In the genomic region with DNA sequence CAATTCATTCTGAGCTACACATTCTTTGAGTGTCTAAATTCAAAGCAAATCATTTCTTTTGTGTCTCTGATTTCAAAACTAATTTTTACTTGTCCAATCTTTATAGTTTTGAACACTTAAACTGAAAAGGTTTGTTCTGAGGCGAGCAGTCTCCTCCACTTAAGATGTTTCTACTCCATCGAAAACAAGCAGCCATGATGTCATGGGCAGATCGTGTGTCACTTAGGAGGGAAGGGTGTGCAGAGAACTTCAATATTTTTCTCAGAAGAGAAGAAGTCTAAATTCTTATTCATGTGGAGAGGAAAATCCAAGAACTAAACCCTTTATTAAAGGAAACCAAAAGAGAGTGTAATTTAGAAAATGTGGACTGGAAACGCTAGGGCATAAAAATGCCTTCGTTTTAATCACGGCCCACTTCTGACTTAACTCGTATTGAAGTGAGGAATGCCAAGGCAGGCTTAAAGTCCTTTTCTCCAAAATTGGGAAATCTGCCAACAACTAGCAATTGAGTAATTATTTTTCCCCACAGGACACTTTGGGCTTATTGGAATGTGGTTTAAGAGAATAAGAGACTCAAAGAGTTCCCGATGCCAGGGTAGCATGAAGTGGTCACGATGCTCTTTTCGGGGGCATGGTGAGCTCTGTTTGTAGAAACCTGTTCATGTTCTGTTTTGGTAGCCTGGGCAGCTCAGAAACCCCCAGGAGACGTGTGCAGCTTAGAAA, we compare ENCODE assay signal across 14 mouse cellular contexts. TPM values are rescaled to one million over a fixed set of nuclear protein-coding genes. Genes with fewer than 3 reads are reported as not detected.
DNase-seq lines count a peak whose midpoint lies in the region; ATAC-seq and TF ChIP-seq lines count a peak whose summit lies in the region.
"Had no signal": no experiment of that assay in that cellular context is flagged by ENCODE, and none has a peak within 500 bp of the region (broad histone marks: within the 10 kb centered on the region; RNA-seq: fewer than 3 reads in every experiment).

No protein-coding gene starts in this region.

- no peak overlapping the region for H3K4me2 ChIP-seq in hindbrain, postnatal 0 days (ENCODE audit: low read depth, low read length)
- no peak overlapping the region for H3K4me2 ChIP-seq in hindbrain, embryonic 11.5 days (replicated peaks; ENCODE audit: low read depth, low read length)
- no peak overlapping the region for H3K4me2 ChIP-seq in midbrain, postnatal 0 days (ENCODE audit: low read depth, low read length, poor library complexity, severe bottlenecking)
- H3K4me2 ChIP-seq in midbrain, embryonic 13.5 days (replicated peaks) = no peak overlapping the region
- no peak overlapping the region for H3K4me2 ChIP-seq in forebrain, embryonic 14.5 days (ENCODE audit: low read length)
- H3K4me2 ChIP-seq in heart, embryonic 11.5 days = no peak overlapping the region
- H3K4me2 ChIP-seq: midbrain, embryonic 11.5 days had no signal

- WGBS in hindbrain, postnatal 0 days = 47% methylated on average over 11 of the region's 11 CpGs
- 88% methylated on average over 11 of the region's 11 CpGs for WGBS in hindbrain, embryonic 11.5 days
- WGBS in midbrain, postnatal 0 days = 59% methylated on average over 11 of the region's 11 CpGs
- WGBS in midbrain, embryonic 13.5 days = 75% methylated on average over 11 of the region's 11 CpGs
- WGBS in forebrain, embryonic 14.5 days = 22% methylated on average over 11 of the region's 11 CpGs
- WGBS in heart, embryonic 11.5 days (ENCODE audit: insufficient replicate concordance) = 81% methylated on average over 11 of the region's 11 CpGs

- H3K36me3 ChIP-seq in hindbrain, postnatal 0 days (ENCODE audit: insufficient read depth, low read length) = no peaks in the 10 kb centered on the region
- H3K36me3 ChIP-seq in hindbrain, embryonic 11.5 days (ENCODE audit: control insufficient read depth, insufficient read depth, low read length) = no peaks in the 10 kb centered on the region
- H3K36me3 ChIP-seq in midbrain, postnatal 0 days (ENCODE audit: insufficient read depth, low read length) = no peaks in the 10 kb centered on the region
- no peaks in the 10 kb centered on the region for H3K36me3 ChIP-seq in midbrain, embryonic 13.5 days
- H3K36me3 ChIP-seq in forebrain, embryonic 14.5 days (ENCODE audit: control insufficient read depth, insufficient read depth, low read length) = no peaks in the 10 kb centered on the region
- H3K36me3 ChIP-seq in heart, embryonic 11.5 days (ENCODE audit: control insufficient read depth, insufficient read depth, low read length) = no peaks in the 10 kb centered on the region

- H3K9ac ChIP-seq in hindbrain, postnatal 0 days (replicated peaks; ENCODE audit: low read length) = no peak overlapping the region
- H3K9ac ChIP-seq in hindbrain, embryonic 11.5 days (ENCODE audit: low read depth, low read length) = no peak overlapping the region
- H3K9ac ChIP-seq in midbrain, postnatal 0 days (replicated peaks; ENCODE audit: low read length, poor library complexity, severe bottlenecking) = no peak overlapping the region
- no peak overlapping the region for H3K9ac ChIP-seq in midbrain, embryonic 13.5 days (replicated peaks)
- no peak overlapping the region for H3K9ac ChIP-seq in forebrain, embryonic 14.5 days (ENCODE audit: low read length)
- no peak overlapping the region for H3K9ac ChIP-seq in heart, embryonic 11.5 days (ENCODE audit: low read depth, low read length)

- no peaks in the 10 kb centered on the region for H3K27me3 ChIP-seq in hindbrain, postnatal 0 days (ENCODE audit: insufficient read depth, low read length)
- H3K27me3 ChIP-seq in hindbrain, embryonic 11.5 days (ENCODE audit: control insufficient read depth, insufficient read depth, low read length) = no peaks in the 10 kb centered on the region
- H3K27me3 ChIP-seq in midbrain, postnatal 0 days (ENCODE audit: insufficient read depth, low read length) = no peaks in the 10 kb centered on the region
- H3K27me3 ChIP-seq in midbrain, embryonic 13.5 days = no peaks in the 10 kb centered on the region
- H3K27me3 ChIP-seq in forebrain, embryonic 14.5 days (replicated peaks; ENCODE audit: control insufficient read depth, insufficient read depth, low read length) = no peaks in the 10 kb centered on the region
- H3K27me3 ChIP-seq in heart, embryonic 11.5 days (ENCODE audit: control insufficient read depth, insufficient read depth, low read length) = no peaks in the 10 kb centered on the region
- H3K27me3 ChIP-seq: CH12.LX had no signal

- H3K4me1 ChIP-seq in hindbrain, postnatal 0 days (ENCODE audit: insufficient read depth, low read length) = no peaks in the 10 kb centered on the region
- H3K4me1 ChIP-seq in hindbrain, embryonic 11.5 days (replicated peaks; ENCODE audit: control insufficient read depth, insufficient read depth, low read length) = no peaks in the 10 kb centered on the region
- H3K4me1 ChIP-seq in midbrain, postnatal 0 days (ENCODE audit: insufficient read depth, low read length) = no peaks in the 10 kb centered on the region
- H3K4me1 ChIP-seq in midbrain, embryonic 13.5 days (replicated peaks) = 0 out of 2 replicates have a peak, but pooled peaks cover 2% of the 10 kb centered on the region
- no peaks in the 10 kb centered on the region for H3K4me1 ChIP-seq in forebrain, embryonic 14.5 days (ENCODE audit: control insufficient read depth, insufficient read depth, low read length)
- H3K4me1 ChIP-seq in heart, embryonic 11.5 days (ENCODE audit: control insufficient read depth, insufficient read depth, low read length) = no peaks in the 10 kb centered on the region

- no peaks in the 10 kb centered on the region for H3K9me3 ChIP-seq in hindbrain, postnatal 0 days (ENCODE audit: low read length)
- no peaks in the 10 kb centered on the region for H3K9me3 ChIP-seq in hindbrain, embryonic 11.5 days (ENCODE audit: control insufficient read depth, low read length)
- no peaks in the 10 kb centered on the region for H3K9me3 ChIP-seq in midbrain, postnatal 0 days (ENCODE audit: low read length)
- H3K9me3 ChIP-seq in midbrain, embryonic 13.5 days = no peaks in the 10 kb centered on the region
- no peaks in the 10 kb centered on the region for H3K9me3 ChIP-seq in forebrain, embryonic 14.5 days (replicated peaks; ENCODE audit: control insufficient read depth, low read length)
- H3K9me3 ChIP-seq in heart, embryonic 11.5 days (replicated peaks; ENCODE audit: control insufficient read depth, low read length) = no peaks in the 10 kb centered on the region

- peak; percentile 67 for DNase-seq in hindbrain, postnatal 0 days (ENCODE audit: low spot score)
- DNase-seq in hindbrain, embryonic 11.5 days (ENCODE audit: low spot score) = no peak
- peak; percentile 61 for DNase-seq in midbrain, postnatal 0 days (ENCODE audit: low spot score)
- DNase-seq in forebrain, embryonic 14.5 days (ENCODE audit: low spot score) = peak; percentile 81
- DNase-seq in spleen, postnatal 14 days (ENCODE audit: low spot score in 2 of 2) = no peak
- DNase-seq: adrenal gland, adult 8-10 months; cerebellum, postnatal 36 days; kidney, adult 18-20 months; spleen, adult 18-20 months had no signal

- no peak for ATAC-seq in hindbrain, postnatal 0 days
- no peak for ATAC-seq in hindbrain, embryonic 11.5 days (ENCODE audit: low FRiP score)
- ATAC-seq in midbrain, postnatal 0 days (ENCODE audit: low FRiP score) = no peak
- no peak for ATAC-seq in midbrain, embryonic 13.5 days
- ATAC-seq in forebrain, embryonic 14.5 days = peak; percentile 72; the same call in 1 of the 2 replicates
- no peak for ATAC-seq in heart, embryonic 11.5 days (replicated peaks; ENCODE audit: insufficient number of reproducible peaks, low FRiP score, low TSS enrichment)

- no peak overlapping the region for H3K4me3 ChIP-seq in hindbrain, postnatal 0 days (ENCODE audit: low read length)
- H3K4me3 ChIP-seq in hindbrain, embryonic 11.5 days (ENCODE audit: low read depth, low read length) = no peak overlapping the region
- no peak overlapping the region for H3K4me3 ChIP-seq in midbrain, postnatal 0 days (ENCODE audit: low read depth, low read length)
- H3K4me3 ChIP-seq in midbrain, embryonic 13.5 days (replicated peaks) = no peak overlapping the region
- no peak overlapping the region for H3K4me3 ChIP-seq in forebrain, embryonic 14.5 days (ENCODE audit: low read depth, low read length)
- H3K4me3 ChIP-seq in heart, embryonic 11.5 days (ENCODE audit: low read depth, low read length) = no peak overlapping the region

- no peak overlapping the region for H3K27ac ChIP-seq in hindbrain, postnatal 0 days
- no peak overlapping the region for H3K27ac ChIP-seq in hindbrain, embryonic 11.5 days (ENCODE audit: low read depth, low read length)
- no peak overlapping the region for H3K27ac ChIP-seq in midbrain, postnatal 0 days (ENCODE audit: low read depth, low read length)
- H3K27ac ChIP-seq in midbrain, embryonic 13.5 days = no peak overlapping the region
- no peak overlapping the region for H3K27ac ChIP-seq in forebrain, embryonic 14.5 days (ENCODE audit: low read depth, low read length)
- H3K27ac ChIP-seq in heart, embryonic 11.5 days (ENCODE audit: low read depth, low read length) = no peak overlapping the region

- TF ChIP-seq CTCF in hindbrain, postnatal 0 days (IDR thresholded peaks at IDR 0.05; ENCODE audit: low read depth) = no peak
- TF ChIP-seq CTCF in midbrain, postnatal 0 days (IDR thresholded peaks at IDR 0.05) = no peak

RNA-seq across cellular contexts. Expression of gene Cabcoco1, which starts 48.0 kb away (rescaled TPM):
- total RNA-seq in hindbrain, postnatal 0 days (2014; rRNA removed) = 0.94 and 4.3 TPM in 2 replicates
- polyA plus RNA-seq in hindbrain, postnatal 0 days (2015; fragmentation: Nextera tagmentation; extraction: Ambion mirVana) = 5.4 and 6.4 TPM in 2 replicates
- 0.80 and 1.1 TPM in 2 replicates for polyA plus RNA-seq in hindbrain, embryonic 11.5 days (2014; fragmentation: Nextera tagmentation; extraction: Ambion mirVana)
- total RNA-seq in midbrain, postnatal 0 days (2014; rRNA removed) = 0.71 and 1.6 TPM in 2 replicates
- polyA plus RNA-seq in midbrain, postnatal 0 days (2015; fragmentation: Nextera tagmentation; extraction: Ambion mirVana) = 3.8 TPM in 2 replicates
- polyA plus RNA-seq in midbrain, embryonic 13.5 days (2015; fragmentation: Nextera tagmentation; extraction: Ambion mirVana) = 0.40 and 0.51 TPM in 2 replicates
- 1.1 and 1.2 TPM in 2 replicates for polyA plus RNA-seq in forebrain, embryonic 14.5 days (2014; fragmentation: Nextera tagmentation; extraction: Ambion mirVana)
- 16.4 and 17.0 TPM in 2 replicates for polyA plus RNA-seq in heart, embryonic 11.5 days (2014; fragmentation: Nextera tagmentation; extraction: Ambion mirVana)
- polyA plus RNA-seq: neural tube, embryonic 11.5 days had no signal

Comparison
In these comparisons a context has a peak if more than half of its experiments do, and no peak if none do; other contexts are left out.
1. DNase-seq: peak in hindbrain, postnatal 0 days (single experiment), midbrain, postnatal 0 days (single experiment) and forebrain, embryonic 14.5 days (single experiment); none in hindbrain, embryonic 11.5 days (single experiment) and spleen, postnatal 14 days (0 of 2).